Mouse (Mus musculus) adrenal gland, adult (tissue): Measurements from ENCODE around the gene Apol9b.
A peak's percentile ranks its signal among the peaks of the same experiment; 100 is the strongest.

ENCODE experiments used
- DNase-seq, 2 experiments: peaks; one replicate each; pipeline ENCODE4 v3.0.0; 2022 to 2023; ENCODE audit warnings: low spot score in 1 of 2; ENCODE audit not compliant: inconsistent age in 2 of 2

Gene Apol9b

DNA sequence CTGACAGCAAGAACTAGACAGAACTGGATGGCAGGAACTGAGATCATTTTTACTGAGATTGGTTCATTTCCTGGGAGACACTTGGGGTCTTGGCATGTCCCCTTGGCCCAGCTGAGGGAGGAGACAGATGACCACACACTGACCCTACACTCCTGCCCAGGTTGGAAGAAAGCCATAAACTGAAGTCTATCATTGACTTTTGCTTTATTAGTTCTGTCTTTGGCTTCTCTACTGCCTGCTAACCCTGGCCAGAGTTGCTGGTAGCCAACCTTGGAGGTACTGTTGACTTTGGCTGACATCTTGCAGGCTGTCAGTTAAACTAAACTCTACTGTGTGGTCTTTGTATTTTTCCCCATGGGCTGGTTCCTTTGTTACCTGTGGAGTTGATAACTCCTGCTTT, 16.2 kb downstream of the Apol9b start:
- no peak for DNase-seq

DNA sequence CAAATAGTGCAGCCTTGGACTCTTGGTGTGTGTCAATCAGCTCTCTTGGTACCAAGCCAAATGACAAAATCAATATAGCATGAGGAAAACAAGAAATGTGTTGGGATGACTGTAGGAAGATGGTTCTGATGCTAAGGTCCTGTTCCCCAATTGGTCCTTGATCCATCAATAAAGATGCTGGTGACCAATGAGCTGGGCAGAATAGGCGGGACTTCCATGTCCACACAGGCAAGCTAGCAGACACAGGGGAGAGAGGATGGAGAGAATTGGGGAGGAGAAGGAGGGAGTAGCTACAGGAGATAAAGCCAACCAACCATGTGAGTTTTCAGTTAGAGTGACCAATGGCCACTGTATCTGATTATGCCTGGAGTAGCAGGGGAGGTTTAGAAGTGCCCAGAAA, 17.5 kb downstream of the Apol9b start:
- DNase-seq: no peak

DNA sequence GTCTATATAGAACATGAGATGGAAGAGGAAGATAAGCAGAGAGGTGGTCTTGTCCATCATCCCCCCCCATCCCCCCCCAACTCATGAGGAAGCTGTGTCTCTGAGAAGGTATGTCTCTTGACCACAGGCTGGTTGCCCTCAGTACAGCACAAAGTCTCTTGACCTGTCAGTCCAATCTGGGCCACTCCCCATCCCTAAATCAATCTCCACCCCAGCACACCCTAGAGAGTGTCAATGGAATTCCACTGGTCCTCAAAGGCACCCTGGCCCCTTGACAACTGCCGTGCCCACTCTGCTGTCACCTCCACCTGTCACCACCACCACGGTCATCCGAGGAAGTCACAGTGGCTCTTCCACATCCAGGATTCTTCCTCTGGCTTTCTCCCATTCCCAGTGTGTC, 19.6 kb downstream of the Apol9b start:
- no peak for DNase-seq

DNA sequence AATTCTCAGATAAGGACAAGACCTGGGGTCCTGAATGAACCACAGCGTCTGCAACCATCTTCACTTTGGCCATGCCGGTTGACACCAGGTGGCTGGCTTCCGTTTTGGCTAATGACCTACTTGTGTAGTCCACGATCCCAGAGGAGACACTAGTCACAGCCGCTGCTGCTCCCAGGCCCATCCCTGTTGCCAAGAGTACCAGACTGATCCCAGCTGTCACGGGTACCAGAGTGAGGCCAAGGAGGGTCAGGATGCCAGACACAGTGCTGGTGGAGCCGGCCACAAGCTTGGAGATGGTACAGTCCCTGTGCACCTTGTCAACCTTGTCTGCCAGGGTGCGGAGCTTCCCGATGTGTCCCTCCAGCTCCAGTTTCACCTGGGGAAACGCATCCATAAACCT, 20.9 kb downstream of the Apol9b start:
- DNase-seq: no peak

DNA sequence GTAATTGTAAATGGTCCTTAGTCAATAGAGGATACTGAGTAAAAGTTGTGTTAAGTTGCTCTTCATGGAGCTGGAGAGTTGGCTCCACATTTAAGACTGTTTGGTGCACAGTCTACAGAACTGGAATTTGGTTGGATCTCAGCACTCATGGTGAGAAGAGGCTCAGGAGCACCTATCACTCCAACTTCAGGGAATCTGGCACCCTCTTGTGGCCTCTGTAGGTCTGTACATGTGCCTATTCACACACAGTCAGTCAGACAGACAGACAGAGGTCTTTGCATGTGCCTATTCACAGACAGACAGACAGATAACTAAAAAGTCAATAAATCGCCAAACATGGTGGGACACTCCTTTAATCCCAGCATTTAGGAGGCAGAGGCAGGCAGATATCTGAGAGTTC, 21.6 kb downstream of the Apol9b start:
- peak; percentile 60 to 86 for DNase-seq

DNA sequence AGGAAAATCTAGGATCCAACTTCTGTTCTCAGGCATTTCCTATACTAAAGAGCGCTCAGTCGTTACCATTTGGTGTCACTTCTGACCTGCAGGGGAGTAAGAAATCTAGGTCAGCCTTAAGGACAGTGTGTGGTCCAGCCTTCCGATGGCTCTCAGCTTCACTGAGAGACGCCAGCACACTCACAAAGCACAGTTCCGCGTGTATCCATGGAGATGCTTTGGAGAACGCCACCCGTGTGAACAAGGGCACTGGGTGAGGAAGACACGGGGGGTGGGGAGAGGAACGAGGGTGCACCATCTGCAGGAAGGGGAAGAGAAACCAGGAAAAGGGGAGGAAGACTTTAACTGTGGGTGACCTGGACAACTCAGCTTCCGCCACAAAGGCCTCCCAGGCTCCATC, 23.6 kb downstream of the Apol9b start:
- DNase-seq: no peak

DNA sequence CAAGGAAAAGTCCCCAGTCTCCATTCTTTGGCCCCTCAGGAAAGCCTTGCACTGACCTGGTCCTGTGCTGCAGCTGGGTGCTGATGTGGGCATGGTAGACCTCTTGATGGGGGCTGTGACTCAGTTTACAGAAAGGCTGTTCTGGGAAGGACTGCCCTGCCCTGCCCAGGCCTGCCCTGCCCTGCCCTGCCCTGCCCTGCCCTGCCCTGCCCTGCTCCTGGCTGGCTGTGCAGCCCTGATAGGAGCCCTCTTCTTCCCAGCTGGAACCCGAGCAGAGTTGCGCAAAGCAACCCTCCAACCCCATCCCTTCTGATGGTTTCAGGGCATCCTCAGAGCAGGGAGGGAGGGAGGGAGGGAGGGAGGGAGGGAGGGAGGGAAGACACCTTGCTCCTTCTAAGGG, 26.3 kb downstream of the Apol9b start:
- no peak for DNase-seq

DNA sequence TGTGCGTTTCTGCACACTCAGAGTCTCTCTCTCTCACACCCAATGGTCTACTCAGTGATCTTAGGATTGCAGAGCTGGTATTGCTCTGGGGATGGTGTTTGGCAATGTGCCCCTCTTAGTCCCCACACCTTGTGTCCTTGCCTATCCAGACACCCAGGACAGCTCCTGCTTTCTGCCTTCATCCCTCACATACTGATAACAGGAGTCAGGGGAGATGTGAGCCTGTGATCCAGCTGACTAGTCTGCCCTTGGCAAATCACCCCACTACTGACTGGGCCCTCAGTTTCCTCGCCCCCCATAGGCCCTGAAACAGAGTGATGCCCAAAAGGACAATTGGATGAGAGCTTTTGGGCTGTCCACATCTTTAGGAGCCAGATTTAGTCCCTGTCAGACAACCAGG, 27.2 kb downstream of the Apol9b start:
- DNase-seq: peak in 1 of 2 experiments; percentile 27

DNA sequence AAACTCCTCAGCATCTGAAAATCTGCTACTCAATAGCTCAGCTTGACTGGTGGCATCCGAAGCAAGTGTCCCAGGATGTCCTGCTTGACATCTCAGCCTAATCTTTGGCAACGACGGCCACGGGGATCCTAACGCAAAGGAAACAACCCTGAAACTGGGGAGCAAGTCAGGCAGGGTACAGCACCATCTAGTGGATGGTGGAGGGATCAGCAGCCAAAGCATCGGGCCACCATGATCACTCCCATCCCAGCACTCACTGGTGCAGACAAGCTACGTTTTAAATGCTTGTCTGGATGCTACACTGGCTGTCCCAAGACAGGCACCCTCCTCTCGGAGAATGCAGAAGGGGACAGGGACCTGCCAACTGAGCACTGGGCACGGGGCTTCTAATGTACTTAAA, 28.0 kb downstream of the Apol9b start, which contains the start of gene Apol8:
TSS of gene Apol8 (minus strand) at position 156 of the 400 bp plus-strand sequence.
- DNase-seq: peak; percentile 70 to 87

DNA sequence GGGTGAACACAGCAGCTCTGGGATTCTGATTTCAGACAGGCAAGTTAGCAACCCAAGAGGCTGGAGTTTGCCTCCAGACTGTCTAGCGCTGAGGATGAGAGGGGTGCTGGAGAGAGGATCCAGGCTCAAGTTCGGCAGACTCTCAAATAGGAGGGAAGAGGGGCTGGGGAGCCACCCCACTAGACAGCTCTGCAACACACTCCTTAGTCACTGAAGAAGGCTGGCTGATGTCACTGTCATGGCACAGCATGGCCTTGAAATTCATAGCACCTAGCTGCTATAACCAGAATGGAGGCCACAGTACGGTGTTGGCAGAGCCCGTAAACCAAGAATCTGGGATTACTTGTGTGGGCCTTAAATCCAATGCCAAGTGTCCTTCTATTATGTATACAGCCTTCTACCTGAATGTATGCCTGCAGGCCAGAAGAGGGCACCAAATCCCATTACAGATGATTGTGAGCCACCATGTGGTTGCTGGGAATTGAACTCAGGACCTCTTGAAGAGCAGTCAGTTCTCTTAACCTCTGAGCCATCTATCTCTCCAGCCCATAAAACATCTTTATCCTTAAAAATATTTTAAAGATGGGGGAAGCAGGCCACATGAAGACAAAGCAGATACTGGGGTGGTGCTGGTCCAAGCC, 28.9 kb downstream of the Apol9b start:
- peak in 1 of 2 experiments; percentile 52 for DNase-seq

DNA sequence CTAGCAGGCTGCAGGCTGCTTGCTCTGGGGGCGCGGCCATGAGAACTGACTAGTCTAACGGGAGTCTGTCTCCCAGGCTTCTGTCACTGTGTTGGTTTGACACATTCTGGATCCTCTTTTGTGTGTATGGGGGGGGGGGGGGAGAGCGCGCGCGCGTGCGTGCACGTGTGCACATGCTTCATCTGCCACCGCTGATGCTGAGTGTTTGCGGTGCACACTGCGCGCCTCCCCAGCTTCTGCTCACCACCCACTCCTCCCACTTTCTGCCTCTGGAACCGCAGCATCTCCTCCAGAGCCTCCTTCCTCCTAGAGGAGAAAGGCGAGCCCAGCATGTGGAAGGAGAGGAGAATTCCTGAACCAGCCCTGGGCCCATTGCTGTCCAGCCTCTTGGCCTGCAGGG, 31.2 kb downstream of the Apol9b start:
- no peak for DNase-seq

DNA sequence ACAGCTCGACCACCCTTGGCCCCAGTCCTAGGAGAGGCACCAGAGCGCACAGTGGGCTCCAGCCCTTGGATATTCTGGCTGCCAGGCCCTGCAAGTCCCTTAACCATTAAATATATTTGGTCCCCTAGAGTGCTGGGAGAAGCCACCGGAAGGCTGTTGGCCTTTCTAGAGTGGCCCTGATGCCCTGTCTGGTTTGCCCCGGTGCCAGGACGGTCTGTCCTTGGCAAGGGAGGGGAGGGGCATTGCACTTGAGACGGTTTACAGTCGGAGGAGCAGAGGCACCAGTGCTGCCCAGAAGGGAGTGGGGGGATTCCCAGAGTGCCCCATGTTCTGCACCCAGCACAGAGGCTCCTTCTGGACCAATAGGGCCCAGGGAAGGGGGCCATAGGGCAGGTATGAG, 32.2 kb downstream of the Apol9b start:
- DNase-seq: peak; percentile 81 to 92

DNA sequence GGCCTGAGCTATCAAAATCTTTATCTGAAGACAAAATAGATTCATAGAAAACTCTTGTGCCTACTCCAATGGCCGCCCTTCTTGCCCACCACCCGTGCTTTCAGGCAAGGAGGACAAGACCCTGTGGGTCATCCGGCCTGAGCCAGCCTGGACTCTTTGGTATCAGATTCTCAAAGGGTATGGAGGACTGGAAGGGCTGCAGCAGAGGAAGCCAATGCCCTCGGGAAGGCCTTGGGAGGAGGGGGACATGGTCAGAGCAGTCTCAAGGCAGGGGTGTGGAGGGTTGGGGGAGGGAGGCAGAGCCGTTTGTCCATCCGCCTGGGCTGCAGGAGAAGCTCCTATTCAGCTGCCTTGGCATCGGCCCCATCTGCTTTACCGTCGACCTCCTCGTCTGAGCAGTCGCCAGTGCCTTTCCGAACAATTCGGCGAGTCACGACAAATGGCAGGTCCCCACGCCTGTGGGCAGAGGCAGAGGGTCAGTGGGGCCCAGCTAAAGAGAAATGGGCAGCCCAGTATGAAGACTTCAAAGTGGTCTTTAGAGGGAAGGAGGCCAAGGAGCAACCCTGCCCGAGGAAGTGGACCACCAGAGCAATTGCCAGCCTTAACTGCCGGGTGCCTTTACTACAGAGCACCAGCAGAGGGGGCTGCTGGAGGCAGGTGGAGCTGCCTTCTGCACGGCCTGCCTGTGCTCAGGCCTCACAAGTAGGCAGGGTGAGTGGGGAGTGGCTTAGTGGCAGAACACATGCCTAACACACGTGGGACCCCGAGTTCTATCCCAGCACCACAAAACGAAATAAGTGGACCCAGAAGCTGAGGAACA, 32.9 kb downstream of the Apol9b start:
- peak; percentile 76 to 86 for DNase-seq

DNA sequence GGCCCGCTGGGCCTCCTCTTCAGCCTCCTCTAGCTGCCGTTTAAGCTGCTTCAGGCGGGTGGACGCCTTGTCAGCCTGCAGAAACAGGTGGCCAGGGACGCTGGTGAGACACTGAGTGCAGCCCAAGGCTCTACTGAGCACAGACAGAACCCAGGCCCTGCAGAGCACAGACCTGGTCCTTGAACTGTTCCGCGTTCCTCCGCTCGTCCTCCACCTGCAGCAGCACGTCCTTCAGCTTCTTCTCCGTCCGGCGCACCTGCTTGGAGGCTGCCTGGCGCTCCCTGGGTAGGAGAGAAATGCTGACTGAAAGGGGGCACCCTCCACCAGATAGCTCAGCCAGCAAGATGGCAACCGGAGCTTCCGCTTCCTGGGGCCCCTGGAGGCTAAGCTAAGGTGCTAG, 34.2 kb downstream of the Apol9b start:
- peak; percentile 57 to 66 for DNase-seq

DNA sequence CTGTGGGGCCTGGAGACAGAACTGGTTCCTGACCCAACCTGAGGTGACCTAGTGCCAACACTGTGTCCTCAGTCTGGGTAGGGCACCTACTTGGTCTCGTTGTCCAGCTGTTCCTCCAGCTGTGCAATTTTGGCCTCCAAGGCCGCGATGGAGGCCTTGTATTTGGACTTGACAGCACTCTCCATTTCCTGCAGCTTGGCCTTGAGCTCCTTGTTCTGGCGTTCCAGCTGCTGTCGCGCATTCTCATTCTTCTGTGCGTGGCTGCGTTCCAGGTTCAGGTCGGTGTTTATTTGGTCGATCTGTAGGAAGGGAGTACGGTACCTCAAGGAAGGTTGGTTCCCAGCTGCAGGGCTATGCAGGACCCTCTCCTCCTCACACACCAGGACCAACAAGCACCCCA, 34.9 kb downstream of the Apol9b start:
- DNase-seq: peak; percentile 81 to 88

DNA sequence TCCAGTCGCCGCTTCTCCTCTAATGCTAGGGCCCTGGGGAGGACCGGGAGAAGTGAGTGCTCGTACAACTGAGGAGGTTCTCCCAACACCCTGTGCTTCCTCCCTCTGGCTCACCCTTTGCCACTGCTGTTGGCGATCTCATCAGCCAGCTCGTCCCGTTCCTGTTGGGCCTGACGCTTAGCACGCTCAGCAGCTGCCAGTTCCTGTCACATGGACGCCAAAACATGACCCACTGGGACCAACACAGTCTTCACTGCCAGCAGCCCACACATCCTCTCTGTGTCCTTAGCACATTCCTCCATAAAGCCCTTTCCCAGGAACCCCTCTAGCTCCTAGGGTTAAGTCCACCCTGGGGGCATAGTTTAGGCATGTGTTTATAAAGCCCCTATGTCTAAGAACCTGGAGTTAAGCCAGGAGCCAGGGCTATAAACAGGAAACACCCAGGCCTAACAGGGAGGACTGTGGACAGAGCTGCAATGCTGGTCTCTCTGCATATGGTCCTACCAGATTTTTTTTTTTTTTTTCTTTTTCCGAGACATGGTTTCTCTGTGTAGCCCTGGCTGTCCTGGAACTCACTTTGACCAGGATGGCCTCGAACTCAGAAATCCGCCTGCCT, 35.7 kb downstream of the Apol9b start:
- DNase-seq: peak; percentile 54 to 69

DNA sequence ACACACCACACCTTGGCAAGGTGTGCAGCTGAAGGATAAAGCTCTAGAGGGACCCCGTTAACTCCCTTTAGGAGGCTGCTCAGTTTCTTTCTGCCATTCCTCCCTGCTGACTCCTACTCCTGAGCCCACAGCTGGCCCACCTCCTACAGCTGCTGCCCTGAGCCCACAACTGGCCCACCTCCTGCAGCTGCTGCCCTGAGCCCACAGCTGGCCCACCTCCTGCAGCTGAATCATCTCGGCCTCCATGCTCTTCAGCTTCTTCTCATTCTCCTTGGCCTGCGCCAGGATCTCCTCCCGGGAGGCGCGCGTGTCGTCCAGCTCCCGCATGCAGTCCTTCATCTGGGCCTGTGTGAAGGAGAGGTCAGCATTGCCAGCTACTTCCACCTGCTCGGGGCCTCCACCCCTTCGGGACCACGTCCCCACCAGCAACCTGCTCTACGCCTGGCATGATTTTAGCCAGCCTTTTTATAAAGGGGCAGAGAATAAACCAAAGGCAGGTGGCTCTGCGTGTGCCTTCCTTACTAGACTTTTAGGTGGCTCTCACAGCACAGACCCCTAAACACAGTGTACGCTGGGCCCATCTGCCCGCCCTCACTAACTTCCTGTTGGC, 36.8 kb downstream of the Apol9b start:
- DNase-seq: no peak

DNA sequence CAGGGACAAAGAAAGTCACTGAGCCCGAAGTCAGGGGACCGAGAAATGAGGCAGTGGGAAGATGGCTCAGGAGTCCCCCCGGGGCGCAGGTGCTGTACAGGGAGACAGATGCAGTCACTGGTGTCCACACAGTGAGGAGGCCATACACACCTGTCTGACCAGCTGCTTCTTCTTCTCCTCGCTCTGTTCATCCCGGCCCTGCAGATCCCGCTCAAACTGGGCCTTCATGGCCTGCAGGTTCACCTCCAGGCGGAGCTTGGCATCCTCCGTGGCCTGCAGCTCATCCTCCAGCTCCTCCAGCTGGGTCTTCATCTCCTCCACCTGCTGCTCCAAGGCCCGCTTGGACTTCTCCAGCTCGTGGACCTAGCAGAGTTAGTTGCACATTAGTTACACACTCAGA, 38.1 kb downstream of the Apol9b start:
- DNase-seq: no peak

DNA sequence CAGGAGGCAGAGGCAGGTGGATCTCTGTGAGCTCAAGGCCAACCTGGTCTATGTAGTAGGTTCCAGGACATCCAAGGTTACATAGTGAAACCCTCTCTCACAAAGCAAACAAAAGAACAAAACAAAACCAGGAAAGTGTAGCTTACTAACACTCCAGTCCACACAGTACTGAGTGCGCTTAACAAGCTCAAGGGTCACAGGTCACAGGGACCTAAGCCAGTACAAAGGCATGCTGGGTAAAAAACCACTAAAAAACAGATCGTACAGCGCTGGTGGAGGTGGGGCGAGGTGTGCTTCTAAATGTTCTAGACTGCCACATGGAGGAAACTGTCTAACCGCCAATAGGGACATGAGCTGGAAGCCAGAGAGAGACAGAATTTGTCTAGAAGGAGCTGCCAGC, 41.5 kb downstream of the Apol9b start:
- no peak for DNase-seq

DNA sequence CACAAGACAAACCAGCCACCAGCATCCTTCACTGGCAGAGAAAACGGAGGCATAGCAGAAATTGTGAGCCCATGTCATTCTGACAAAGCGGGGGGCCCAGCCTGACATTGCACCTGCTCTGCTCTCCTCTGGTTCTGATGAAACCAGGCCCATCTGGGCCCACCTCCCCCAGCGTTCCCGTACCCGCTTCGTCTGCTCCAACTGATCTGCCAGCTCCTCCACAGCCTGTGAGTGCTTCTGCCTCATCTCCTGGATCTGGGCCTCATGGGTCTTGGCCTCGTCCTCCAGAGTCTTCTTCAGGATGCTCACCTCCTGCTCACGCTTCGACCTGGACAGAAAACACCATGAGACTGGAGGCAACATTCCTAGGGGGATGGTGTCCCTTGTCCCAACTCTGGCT, 42.1 kb downstream of the Apol9b start:
- no peak for DNase-seq

DNA sequence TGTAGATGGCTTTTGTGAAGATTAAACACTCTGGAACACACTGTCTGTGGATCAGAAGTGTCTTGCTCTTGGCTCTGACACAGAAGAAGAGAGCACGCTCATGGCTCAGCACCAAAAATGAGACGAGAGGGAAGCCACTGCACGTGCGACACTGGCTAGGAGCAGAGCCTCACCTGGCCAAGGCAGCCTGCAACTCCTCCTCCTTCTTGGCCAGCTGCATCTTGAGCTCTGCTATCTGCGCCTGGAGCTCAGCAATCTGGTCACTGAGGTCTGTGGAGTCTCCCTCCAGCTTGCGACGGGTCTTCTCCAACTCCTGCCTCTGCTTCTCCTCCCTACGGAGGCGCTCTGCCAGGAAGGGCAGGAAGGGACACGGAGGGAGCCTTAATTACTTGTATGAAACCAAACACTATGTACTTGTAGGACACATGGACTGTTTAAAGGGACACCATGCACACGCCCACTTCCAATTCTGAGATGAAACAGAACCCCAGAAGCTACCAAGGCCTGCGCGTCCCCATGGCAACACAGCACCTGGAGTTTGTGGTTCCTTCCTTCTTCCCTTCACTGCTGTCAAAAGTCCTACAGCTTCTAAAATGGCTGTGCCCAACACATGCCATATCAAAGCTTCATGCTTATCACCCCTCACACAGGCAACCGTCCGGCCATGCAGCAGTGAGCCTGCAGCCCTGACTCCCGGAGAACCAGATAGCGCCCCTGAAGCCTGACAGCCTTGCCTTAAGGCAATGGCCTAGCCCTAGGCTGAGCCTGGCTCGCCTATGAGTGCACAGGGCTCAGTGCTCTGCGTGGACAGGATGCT, 44.5 kb downstream of the Apol9b start:
- no peak for DNase-seq
